Mouse (Mus musculus) lung, embryonic 16.5 days (tissue): Measurements from ENCODE around the gene Map3k6. TPM values are rescaled to one million over a fixed set of nuclear protein-coding genes. Genes with fewer than 3 reads are reported as not detected.
A peak's percentile ranks its signal among the peaks of the same experiment; 100 is the strongest.

Experiments used
- ATAC-seq: fragments of 200-750 bp; cut with Nextera tagmentation; 2 replicates; pipeline ENCODE4 v1.8.0; 2017; ENCODE audit warnings: low read depth, mild to moderate bottlenecking, moderate library complexity
- H3K27ac ChIP-seq: fragments of 300-500 bp; sonication (generic); 2 replicates; pipeline ENCODE4 v1.5.1; 2014; ENCODE audit warnings: mild to moderate bottlenecking, control low read depth, low read length
- H3K27me3 ChIP-seq: fragments of 300-500 bp; sonication (generic); 2 replicates; pipeline ENCODE4 v1.6.1; 2014; ENCODE audit warnings: low read depth, low read length, mixed read lengths; ENCODE audit not compliant: control insufficient read depth, insufficient read depth
- H3K36me3 ChIP-seq: fragments of 300-500 bp; sonication (generic); 2 replicates; pipeline ENCODE4 v1.6.1; 2014; ENCODE audit warnings: low read length; ENCODE audit not compliant: control insufficient read depth, insufficient read depth
- H3K4me1 ChIP-seq: fragments of 300-500 bp; sonication (generic); replicated peaks from 2 replicates; pipeline ENCODE4 v1.6.1; 2014; ENCODE audit warnings: low read length, mixed read lengths; ENCODE audit not compliant: control insufficient read depth, insufficient read depth
- H3K4me2 ChIP-seq: fragments of 300-500 bp; sonication (generic); 2 replicates; pipeline ENCODE4 v1.6.1; 2014; ENCODE audit warnings: low read depth, low read length, control low read depth
- H3K4me3 ChIP-seq: fragments of 300-500 bp; sonication (generic); 2 replicates; pipeline ENCODE4 v1.5.1; 2014; ENCODE audit warnings: mild to moderate bottlenecking, low read length, control low read depth
- H3K9ac ChIP-seq: fragments of 300-500 bp; sonication (generic); 2 replicates; pipeline ENCODE4 v1.6.1; 2014; ENCODE audit warnings: low read length, control low read depth
- H3K9me3 ChIP-seq: fragments of 300-500 bp; sonication (generic); 2 replicates; pipeline ENCODE4 v1.6.1; 2016; ENCODE audit warnings: low read length; ENCODE audit not compliant: control insufficient read depth
- WGBS: fragments of 180-500 bp; shearing (Covaris S2); extraction: QIAGEN DNeasy Blood & Tissue Kit; methylation state at CpG from one replicate; pipeline ENCODE4 v1.1.7; 2014; 5-methylcytosine and 5-hydroxymethylcytosine counted together
- polyA plus RNA-seq: library from polyadenylated mRNA; unstranded; fragments of >200 nt; fragmentation: Nextera tagmentation; extraction: Ambion mirVana; gene quantifications from 2 replicates; pipeline ENCODE4 v1.2.1, GENCODE M21; 2015

The Map3k6 gene
- 4.2 and 4.3 TPM in 2 replicates for polyA plus RNA-seq

DNA sequence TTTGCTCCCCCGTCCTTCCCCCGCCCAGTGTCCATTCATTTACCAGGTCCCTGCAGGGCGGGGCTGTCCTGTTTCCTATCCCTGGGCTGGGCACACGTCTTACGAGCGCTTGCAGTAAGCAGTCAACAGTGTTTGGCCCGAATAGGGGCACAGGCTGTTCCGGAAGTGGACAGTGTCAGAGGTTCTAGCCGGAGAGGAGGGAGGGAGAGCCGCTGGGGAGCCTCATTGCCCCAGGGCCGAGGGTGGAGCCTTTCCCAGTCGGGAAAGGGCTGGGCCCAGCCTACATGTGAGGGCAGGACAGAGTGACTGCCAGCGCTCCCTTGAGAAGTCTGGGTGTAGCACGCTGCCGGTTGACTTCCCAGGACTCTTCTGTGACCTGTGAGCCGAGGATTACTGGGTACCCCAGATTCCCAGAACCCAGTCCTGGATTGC lies at the start of gene Map3k6:
Gene Map3k6 (plus strand): TSS at position 329 of the 432 bp plus-strand sequence.
- H3K9me3 ChIP-seq: no peaks in the 10 kb centered on the region
- H3K4me1 ChIP-seq: peaks cover 13% of the 10 kb centered on the region
- no peaks in the 10 kb centered on the region for H3K36me3 ChIP-seq
- peak within 1 kb of the TSS; percentile 91 for H3K27ac ChIP-seq
- H3K4me2 ChIP-seq: peak within 1 kb of the TSS; percentile 100
- 3% methylated on average over 16 of the region's 16 CpGs for WGBS
- H3K27me3 ChIP-seq: peaks cover 15% of the 10 kb centered on the region
- ATAC-seq: peak; percentile 85
- peak within 1 kb of the TSS; percentile 83 for H3K9ac ChIP-seq
- H3K4me3 ChIP-seq: peak within 1 kb of the TSS; percentile 73

DNA sequence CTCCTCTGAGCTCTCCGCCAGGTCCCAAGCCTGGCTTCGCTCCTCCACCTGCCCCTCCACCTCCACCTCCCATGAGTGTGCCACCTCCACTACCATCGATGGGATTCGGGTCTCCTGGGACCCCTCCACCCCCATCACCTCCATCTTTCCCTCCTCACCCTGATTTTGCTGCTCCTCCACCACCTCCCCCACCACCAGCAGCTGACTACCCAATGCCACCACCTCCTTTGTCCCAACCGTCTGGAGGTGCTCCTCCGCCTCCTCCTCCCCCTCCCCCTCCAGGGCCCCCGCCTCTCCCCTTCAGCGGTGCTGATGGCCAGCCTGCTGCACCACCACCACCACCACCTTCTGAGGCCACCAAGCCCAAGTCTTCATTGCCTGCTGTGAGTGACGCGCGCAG lies 46.1 kb upstream of the Map3k6 start:
- WGBS: 86% methylated on average over 11 of the region's 11 CpGs
- Histone ChIP-seq H3K36me3 (peaks cover 52% of the 10 kb centered on the region), H3K27me3 (no peaks in the 10 kb centered on the region), H3K9me3 (no peaks in the 10 kb centered on the region), H3K4me1 (peaks cover 29% of the 10 kb centered on the region), H3K4me3 (no peak overlapping the region), H3K4me2 (no peak overlapping the region), H3K9ac (no peak overlapping the region), H3K27ac (no peak overlapping the region)
- ATAC-seq: no peak

DNA sequence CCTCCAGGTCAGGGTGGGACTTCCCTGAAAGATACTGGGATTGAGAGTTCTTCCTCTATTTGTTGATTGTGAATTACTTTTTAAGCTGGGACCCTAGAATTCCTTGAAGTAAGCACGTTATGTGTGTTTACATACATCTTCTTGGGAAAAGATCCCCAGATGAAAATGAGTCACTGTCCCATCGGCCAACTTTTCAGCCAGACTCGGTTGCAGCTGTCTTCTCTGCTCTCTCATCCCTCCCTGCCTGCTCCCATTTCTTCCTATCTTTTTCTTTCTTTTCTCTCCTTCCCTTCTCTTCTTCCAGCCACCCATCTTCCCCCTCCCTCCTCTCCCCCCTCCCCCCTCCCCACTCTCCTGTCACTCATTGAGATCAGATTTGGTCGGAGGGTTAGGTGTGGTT lies 45.6 kb upstream of the Map3k6 start:
- no peak overlapping the region for H3K9ac ChIP-seq
- H3K4me3 ChIP-seq: no peak overlapping the region
- no peaks in the 10 kb centered on the region for H3K27me3 ChIP-seq
- H3K9me3 ChIP-seq: no peaks in the 10 kb centered on the region
- no peak overlapping the region for H3K27ac ChIP-seq
- peaks cover 50% of the 10 kb centered on the region for H3K36me3 ChIP-seq
- H3K4me2 ChIP-seq: no peak overlapping the region
- H3K4me1 ChIP-seq: peaks cover 34% of the 10 kb centered on the region
- WGBS: 56% methylated on average over 4 of the region's 4 CpGs
- no peak for ATAC-seq

DNA sequence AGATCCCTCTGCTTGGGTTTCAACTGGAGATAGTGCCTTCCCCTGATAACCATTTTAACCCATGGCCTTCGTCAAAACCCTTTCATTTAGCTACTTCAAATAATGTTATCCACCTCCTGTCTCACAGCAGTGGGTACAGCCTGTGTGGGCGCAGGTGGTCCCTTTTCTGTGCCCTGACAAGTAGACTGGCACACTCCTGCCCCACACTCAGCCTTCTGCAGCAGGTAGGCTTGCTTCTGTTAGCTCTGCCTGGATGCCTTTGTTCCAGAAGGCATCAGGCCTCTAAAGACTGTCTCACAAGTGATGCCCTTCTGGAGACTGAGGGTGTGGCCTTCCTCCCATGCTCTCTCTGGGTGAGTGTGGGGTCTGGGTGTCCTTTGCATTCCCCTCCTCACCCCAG lies 44.5 kb upstream of the Map3k6 start:
- no peak overlapping the region for H3K4me3 ChIP-seq
- no peak overlapping the region for H3K4me2 ChIP-seq
- no peaks in the 10 kb centered on the region for H3K27me3 ChIP-seq
- H3K9ac ChIP-seq: no peak overlapping the region
- WGBS: 88% methylated on average over 2 of the region's 2 CpGs
- H3K27ac ChIP-seq: no peak overlapping the region
- peaks cover 38% of the 10 kb centered on the region for H3K36me3 ChIP-seq
- ATAC-seq: no peak
- H3K9me3 ChIP-seq: no peaks in the 10 kb centered on the region
- peaks cover 45% of the 10 kb centered on the region for H3K4me1 ChIP-seq

DNA sequence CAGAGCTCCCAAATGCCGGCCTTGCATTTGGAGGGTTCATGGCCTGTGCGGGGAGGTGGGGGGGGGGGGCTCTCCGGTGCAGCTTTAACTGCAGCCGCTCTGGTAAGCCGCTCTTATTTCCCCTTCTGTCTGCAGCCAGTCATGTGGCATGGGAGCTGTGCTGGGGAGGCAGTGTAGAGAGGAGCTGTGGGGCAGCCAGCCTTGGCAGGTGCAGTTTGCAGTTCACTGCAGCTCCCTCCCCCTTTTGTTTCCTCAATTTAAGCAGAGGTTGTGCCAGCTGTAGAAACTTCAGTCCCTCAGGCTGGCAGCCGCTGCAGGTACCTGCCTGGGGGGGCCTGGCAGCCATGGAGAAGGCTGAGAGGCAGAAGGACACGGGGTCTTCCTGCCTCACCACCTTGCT lies 43.8 kb upstream of the Map3k6 start:
- Histone ChIP-seq H3K4me3 (no peak overlapping the region), H3K36me3 (peaks cover 37% of the 10 kb centered on the region), H3K4me1 (peaks cover 49% of the 10 kb centered on the region), H3K9me3 (no peaks in the 10 kb centered on the region), H3K9ac (peak overlapping the region; percentile 35; the same call in 1 of the 2 replicates), H3K4me2 (no peak overlapping the region), H3K27ac (no peak overlapping the region; the same call in 1 of the 2 replicates), H3K27me3 (no peaks in the 10 kb centered on the region)
- no peak for ATAC-seq
- 56% methylated on average over 7 of the region's 7 CpGs for WGBS

DNA sequence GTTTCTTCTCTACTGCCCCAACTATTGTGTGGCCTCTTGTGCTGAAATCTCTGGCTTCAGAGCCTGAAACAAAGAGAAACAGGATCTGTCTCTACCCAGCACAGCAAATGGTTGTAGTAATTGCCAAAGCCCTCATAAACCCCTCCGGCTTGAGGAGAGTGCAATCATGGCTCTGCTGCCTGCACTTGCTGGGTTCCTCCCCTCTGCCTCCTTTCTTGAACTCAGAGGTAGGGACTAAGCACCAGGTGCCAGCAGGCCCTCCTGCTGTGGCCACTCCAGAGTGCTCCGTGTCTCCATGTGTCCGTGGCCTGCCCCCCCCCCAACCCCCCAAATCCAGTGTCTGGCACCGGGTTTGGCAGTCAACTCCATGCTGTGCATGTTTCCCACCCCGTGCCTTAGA lies 43.3 kb upstream of the Map3k6 start:
- H3K4me2 ChIP-seq: no peak overlapping the region
- ATAC-seq: no peak
- H3K27me3 ChIP-seq: no peaks in the 10 kb centered on the region
- no peak overlapping the region for H3K4me3 ChIP-seq
- H3K9ac ChIP-seq: peak overlapping the region; percentile 41
- H3K4me1 ChIP-seq: peaks cover 49% of the 10 kb centered on the region
- H3K27ac ChIP-seq: peak overlapping the region; percentile 77
- H3K9me3 ChIP-seq: no peaks in the 10 kb centered on the region
- peaks cover 33% of the 10 kb centered on the region for H3K36me3 ChIP-seq
- 31% methylated on average over 5 of the region's 5 CpGs for WGBS

DNA sequence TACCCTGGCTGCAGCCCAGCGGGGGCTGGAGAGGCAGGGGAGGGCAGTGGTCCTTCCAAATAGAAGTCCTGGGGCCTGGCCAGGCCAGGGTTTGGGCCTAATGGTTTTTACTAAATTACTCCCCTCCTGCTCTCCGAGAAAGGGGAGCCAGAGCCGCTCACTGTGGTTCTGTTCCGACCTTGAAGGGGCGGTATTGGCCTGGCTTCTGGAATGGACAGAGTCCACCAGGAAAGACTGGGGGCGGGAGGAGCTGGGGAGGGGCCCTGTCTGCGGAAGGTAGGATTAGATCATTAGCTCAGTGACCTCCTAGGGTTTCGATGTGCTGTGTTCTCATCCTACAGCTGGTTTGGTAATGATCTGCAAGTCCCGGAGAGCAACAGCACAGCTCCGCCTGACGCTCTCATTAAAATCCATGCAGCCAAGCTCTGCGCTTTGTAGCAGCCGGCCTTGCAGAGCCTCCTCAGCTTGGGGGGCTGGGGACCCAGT lies 42.8 kb upstream of the Map3k6 start:
- WGBS: 43% methylated on average over 13 of the region's 13 CpGs
- H3K9ac ChIP-seq: peak overlapping the region; percentile 41
- no peaks in the 10 kb centered on the region for H3K27me3 ChIP-seq
- ATAC-seq: peak; percentile 18; the same call in 1 of the 2 replicates
- no peak overlapping the region for H3K4me3 ChIP-seq
- H3K27ac ChIP-seq: peak overlapping the region; percentile 77
- no peak overlapping the region for H3K4me2 ChIP-seq
- peaks cover 49% of the 10 kb centered on the region for H3K4me1 ChIP-seq
- no peaks in the 10 kb centered on the region for H3K9me3 ChIP-seq
- peaks cover 28% of the 10 kb centered on the region for H3K36me3 ChIP-seq

DNA sequence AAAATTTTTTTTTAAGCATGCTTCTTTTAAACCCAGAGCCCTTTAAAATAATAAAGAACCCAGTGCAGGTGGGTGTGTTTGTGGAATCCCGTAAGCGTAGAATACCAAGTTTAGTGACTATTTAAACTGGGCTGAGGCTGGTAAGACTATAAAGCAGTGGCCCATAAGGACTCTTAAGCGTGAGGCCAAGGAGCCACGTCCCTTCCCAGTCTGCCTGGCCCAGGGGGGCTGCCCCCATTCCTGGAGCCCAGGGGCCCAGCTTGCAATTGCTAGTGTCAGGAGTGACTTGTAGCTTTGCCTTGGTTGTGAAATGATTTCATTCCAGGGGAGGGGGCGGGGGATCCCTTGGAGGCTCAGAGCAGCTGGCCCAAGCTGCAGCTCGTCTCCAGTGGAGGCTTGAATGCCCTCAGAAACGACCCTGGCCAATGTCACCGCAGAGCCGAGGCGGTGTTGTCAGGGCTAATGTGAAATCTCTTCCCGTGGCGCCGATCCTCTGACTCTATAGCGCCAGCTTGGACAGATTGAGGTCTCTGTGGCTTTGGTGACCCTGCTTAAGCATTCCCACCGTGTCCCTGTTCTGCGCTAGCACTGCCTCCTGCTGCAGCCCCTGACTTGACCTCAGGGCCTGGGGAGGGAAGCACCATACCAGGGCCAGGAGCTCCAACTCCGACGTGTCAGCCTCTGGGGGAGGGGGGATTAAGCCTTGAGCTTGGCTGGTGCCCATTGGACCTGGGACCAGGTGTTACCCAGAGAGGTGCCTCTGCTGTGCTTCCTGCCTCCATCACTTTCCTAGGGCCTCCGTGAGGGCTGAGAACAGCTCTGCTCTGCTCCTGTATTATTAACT lies 42.1 kb upstream of the Map3k6 start:
- H3K9ac ChIP-seq: peak overlapping the region; percentile 32
- ATAC-seq: peak; percentile 53
- no peak overlapping the region for H3K4me2 ChIP-seq
- peaks cover 49% of the 10 kb centered on the region for H3K4me1 ChIP-seq
- H3K36me3 ChIP-seq: peaks cover 24% of the 10 kb centered on the region
- H3K9me3 ChIP-seq: no peaks in the 10 kb centered on the region
- WGBS: 33% methylated on average over 19 of the region's 19 CpGs
- H3K4me3 ChIP-seq: no peak overlapping the region
- peak overlapping the region; percentile 77 for H3K27ac ChIP-seq
- H3K27me3 ChIP-seq: no peaks in the 10 kb centered on the region

DNA sequence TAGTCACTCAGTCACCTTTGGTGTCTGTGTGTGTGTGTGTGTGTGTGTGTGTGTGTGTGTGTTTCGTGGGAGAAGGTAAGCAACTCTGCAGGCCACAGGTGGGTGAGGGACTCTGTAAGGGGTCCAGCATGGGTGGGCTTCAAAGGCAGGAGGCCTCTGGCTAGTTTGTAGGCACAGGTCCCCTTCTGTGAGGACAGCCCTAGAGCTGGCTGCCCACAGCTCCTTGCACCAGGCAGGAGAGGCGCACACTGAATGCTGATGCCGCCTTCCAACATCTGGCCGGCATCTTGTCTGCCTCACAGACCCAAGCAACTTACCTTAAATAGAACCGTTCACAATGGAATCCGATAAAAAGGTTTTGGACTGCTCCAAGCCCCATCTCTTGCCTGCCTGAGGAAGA lies 40.9 kb upstream of the Map3k6 start:
- no peaks in the 10 kb centered on the region for H3K27me3 ChIP-seq
- peak overlapping the region; percentile 49; the same call in 1 of the 2 replicates for H3K9ac ChIP-seq
- 57% methylated on average over 6 of the region's 6 CpGs for WGBS
- peak overlapping the region; percentile 69 for H3K27ac ChIP-seq
- peaks cover 55% of the 10 kb centered on the region for H3K4me1 ChIP-seq
- H3K4me3 ChIP-seq: no peak overlapping the region
- ATAC-seq: no peak
- H3K9me3 ChIP-seq: no peaks in the 10 kb centered on the region
- peaks cover 17% of the 10 kb centered on the region for H3K36me3 ChIP-seq
- H3K4me2 ChIP-seq: no peak overlapping the region
